Mouse (Mus musculus) liver, embryonic 16.5 days (tissue): Measurements from ENCODE around the gene Axin1. TPM values are rescaled to one million over a fixed set of nuclear protein-coding genes. Genes with fewer than 3 reads are reported as not detected.
"Not testable (repeated sequence)": the region's sequence is repeated elsewhere in the genome, so short reads cannot be mapped to it uniquely, and the experiment has no call there.

Experiments
- ATAC-seq: fragments of 200-750 bp; cut with Nextera tagmentation; 2 replicates; pipeline ENCODE4 v1.8.0; 2017; ENCODE audit warnings: low read depth, mild to moderate bottlenecking, moderate number of reproducible peaks, moderate library complexity
- H3K27ac ChIP-seq: fragments of 300-500 bp; sonication (generic); 2 replicates; pipeline ENCODE4 v1.5.1; 2014; ENCODE audit warnings: mild to moderate bottlenecking, low read length
- H3K27me3 ChIP-seq: fragments of 300-500 bp; sonication (generic); 2 replicates; pipeline ENCODE4 v1.6.1; 2014; ENCODE audit warnings: low read depth, low read length, mixed read lengths; ENCODE audit not compliant: control insufficient read depth, insufficient read depth
- H3K36me3 ChIP-seq: fragments of 300-500 bp; sonication (generic); 2 replicates; pipeline ENCODE4 v1.6.1; 2014; ENCODE audit warnings: mild to moderate bottlenecking; ENCODE audit not compliant: control insufficient read depth, insufficient read depth
- H3K4me1 ChIP-seq: fragments of 300-500 bp; sonication (generic); 2 replicates; pipeline ENCODE4 v1.6.1; 2014; ENCODE audit warnings: low read depth, low read length, mixed read lengths; ENCODE audit not compliant: control insufficient read depth
- H3K4me2 ChIP-seq: fragments of 300-500 bp; sonication (generic); 2 replicates; pipeline ENCODE4 v1.6.1; 2014; ENCODE audit warnings: low read depth, low read length, mixed read lengths
- H3K4me3 ChIP-seq: fragments of 300-500 bp; sonication (generic); 2 replicates; pipeline ENCODE4 v1.5.1; 2014; ENCODE audit warnings: low read depth, mild to moderate bottlenecking, low read length
- H3K9ac ChIP-seq: fragments of 300-500 bp; sonication (generic); 2 replicates; pipeline ENCODE4 v1.6.1; 2014; ENCODE audit warnings: low read depth, low read length
- H3K9me3 ChIP-seq: fragments of 300-500 bp; sonication (generic); replicated peaks from 2 replicates; pipeline ENCODE4 v1.6.1; 2016; ENCODE audit warnings: low read length; ENCODE audit not compliant: control insufficient read depth
- WGBS: fragments of 180-500 bp; shearing (Covaris S2); extraction: QIAGEN DNeasy Blood & Tissue Kit; methylation state at CpG from one replicate; pipeline ENCODE4 v1.1.7; 2014; ENCODE audit not compliant: insufficient replicate concordance; 5-methylcytosine and 5-hydroxymethylcytosine counted together
- polyA plus RNA-seq: library from polyadenylated mRNA; unstranded; fragments of >200 nt; fragmentation: Nextera tagmentation; extraction: Ambion mirVana; gene quantifications from 2 replicates; pipeline ENCODE4 v1.2.1, GENCODE M21; 2015

Axin1 gene
- polyA plus RNA-seq, 1 experiment from 2014 or later = 2.6 TPM

GRCm38 (mm10) chr17:26162736-26163135 is 24.2 kb downstream of the Axin1 start:
- Histone ChIP-seq H3K4me3 (no peak overlapping the region), H3K27ac (no peak overlapping the region), H3K27me3 (no peaks in the 10 kb centered on the region), H3K9me3 (no peaks in the 10 kb centered on the region), H3K9ac (no peak overlapping the region), H3K4me2 (no peak overlapping the region), H3K36me3 (no peaks in the 10 kb centered on the region), H3K4me1 (no peaks in the 10 kb centered on the region)
- ATAC-seq = no peak
- WGBS = 79% methylated on average over 1 of the region's 1 CpGs

DNA sequence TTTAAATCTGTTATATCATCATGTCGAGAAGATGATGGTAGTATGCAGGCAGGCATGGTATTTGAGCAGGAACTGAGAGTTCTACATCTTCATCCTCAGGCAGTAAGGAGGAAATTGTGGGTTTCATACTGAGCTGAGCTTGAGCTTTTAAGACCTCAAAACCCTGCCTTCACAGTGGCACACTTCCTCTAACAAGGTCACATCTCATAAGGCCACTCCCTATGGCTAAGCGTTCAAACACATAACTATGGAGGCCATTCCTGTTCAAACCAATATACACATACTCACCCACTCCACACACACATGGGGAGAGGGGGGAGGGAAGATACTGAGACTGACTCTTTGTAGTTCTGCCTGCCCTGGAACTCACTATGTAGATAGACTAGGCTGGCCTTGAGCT is 29.6 kb downstream of the Axin1 start:
- Histone ChIP-seq H3K36me3 (no peaks in the 10 kb centered on the region), H3K9ac (no peak overlapping the region), H3K4me2 (no peak overlapping the region), H3K4me3 (no peak overlapping the region), H3K27ac (no peak overlapping the region), H3K4me1 (no peaks in the 10 kb centered on the region), H3K27me3 (no peaks in the 10 kb centered on the region), H3K9me3 (no peaks in the 10 kb centered on the region)
- 16% methylated on average over 2 of the region's 2 CpGs for WGBS
- no peak for ATAC-seq

DNA sequence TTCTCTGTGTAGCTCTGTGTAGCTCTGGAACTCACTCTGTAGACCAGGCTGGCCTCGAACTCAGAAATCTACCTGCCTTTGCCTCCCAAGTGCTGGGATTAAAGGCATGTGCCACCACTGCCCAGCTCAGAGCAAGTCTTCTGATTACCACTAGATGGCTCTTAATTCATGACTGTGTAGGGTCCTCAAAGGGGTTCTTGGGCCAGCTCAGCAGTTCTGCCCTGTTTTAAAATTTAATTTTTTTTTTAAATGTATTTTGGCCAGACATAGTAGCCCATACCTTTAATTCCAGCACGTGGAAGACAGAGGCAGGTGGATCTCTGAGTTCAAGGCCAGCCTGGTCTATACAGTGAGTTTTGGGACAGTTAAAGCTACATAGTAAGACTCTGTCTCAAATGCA is 36.8 kb downstream of the Axin1 start:
- not testable (repeated sequence) for H3K27ac ChIP-seq, ATAC-seq, H3K9ac ChIP-seq, H3K36me3 ChIP-seq, H3K4me2 ChIP-seq, H3K4me1 ChIP-seq, H3K27me3 ChIP-seq, H3K9me3 ChIP-seq, H3K4me3 ChIP-seq
- 64% methylated on average over 2 of the region's 2 CpGs for WGBS

- Histone ChIP-seq H3K4me3 (no peak overlapping the region), H3K36me3 (peaks cover 2% of the 10 kb centered on the region; the same call in 1 of the 2 replicates), H3K27ac (no peak overlapping the region), H3K4me1 (no peaks in the 10 kb centered on the region), H3K27me3 (no peaks in the 10 kb centered on the region), H3K4me2 (no peak overlapping the region), H3K9ac (no peak overlapping the region), H3K9me3 (no peaks in the 10 kb centered on the region)
- ATAC-seq = no peak
Observed at GRCm38 (mm10) chr17:26178611-26179010, 40.1 kb downstream of the Axin1 start.

DNA sequence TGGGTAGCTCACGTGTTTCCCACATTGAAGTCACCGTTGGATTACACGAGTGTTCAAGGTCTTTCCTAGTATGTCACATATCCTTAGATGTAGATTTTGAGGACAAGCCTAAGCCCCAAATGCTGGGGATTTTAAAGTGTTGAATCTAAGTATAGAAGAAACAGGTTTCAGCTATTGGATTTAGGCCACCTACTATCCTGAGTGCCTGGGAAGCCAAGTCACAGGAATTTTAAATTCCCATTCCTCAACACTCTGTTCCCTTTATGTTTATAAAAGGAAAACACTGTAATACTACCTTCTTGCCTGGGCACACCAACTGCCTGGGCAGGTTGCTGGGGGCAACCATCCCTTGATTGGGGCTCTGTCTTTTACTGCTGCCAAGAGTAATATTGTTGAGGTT is 42.7 kb downstream of the Axin1 start:
- Histone ChIP-seq H3K9ac (no peak overlapping the region), H3K27ac (no peak overlapping the region), H3K36me3 (peaks cover 9% of the 10 kb centered on the region), H3K9me3 (no peaks in the 10 kb centered on the region), H3K4me2 (no peak overlapping the region), H3K4me3 (no peak overlapping the region), H3K27me3 (no peaks in the 10 kb centered on the region), H3K4me1 (no peaks in the 10 kb centered on the region)
- WGBS = 72% methylated on average over 3 of the region's 3 CpGs
- no peak for ATAC-seq

DNA sequence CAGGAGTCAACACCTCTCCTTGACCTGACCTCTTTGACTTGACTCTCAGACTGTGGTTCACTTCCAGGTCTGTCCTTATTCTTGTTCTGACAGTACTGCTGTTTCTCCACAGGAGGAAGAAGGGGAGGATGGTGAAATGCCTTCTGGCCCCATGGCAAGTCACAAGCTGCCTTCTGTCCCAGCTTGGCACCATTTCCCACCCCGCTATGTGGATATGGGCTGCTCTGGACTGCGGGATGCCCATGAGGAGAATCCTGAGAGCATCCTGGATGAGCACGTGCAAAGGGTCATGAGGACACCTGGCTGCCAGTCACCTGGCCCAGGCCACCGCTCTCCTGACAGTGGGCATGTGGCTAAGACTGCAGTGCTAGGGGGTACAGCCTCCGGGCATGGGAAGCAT is 49.1 kb downstream of the Axin1 start:
- no peaks in the 10 kb centered on the region for H3K27me3 ChIP-seq
- ATAC-seq = no peak
- H3K4me3 ChIP-seq = no peak overlapping the region
- H3K36me3 ChIP-seq = peaks cover 25% of the 10 kb centered on the region
- no peak overlapping the region for H3K27ac ChIP-seq
- 87% methylated on average over 5 of the region's 5 CpGs for WGBS
- H3K4me2 ChIP-seq = no peak overlapping the region
- no peaks in the 10 kb centered on the region for H3K4me1 ChIP-seq
- no peak overlapping the region for H3K9ac ChIP-seq
- H3K9me3 ChIP-seq = no peaks in the 10 kb centered on the region

- H3K36me3 ChIP-seq = peaks cover 25% of the 10 kb centered on the region
- no peaks in the 10 kb centered on the region for H3K9me3 ChIP-seq
- no peak overlapping the region for H3K4me2 ChIP-seq
- no peak overlapping the region for H3K27ac ChIP-seq
- WGBS = 79% methylated on average over 11 of the region's 11 CpGs
- no peaks in the 10 kb centered on the region for H3K27me3 ChIP-seq
- no peak overlapping the region for H3K9ac ChIP-seq
- no peaks in the 10 kb centered on the region for H3K4me1 ChIP-seq
- no peak for ATAC-seq
- no peak overlapping the region for H3K4me3 ChIP-seq
Observed at GRCm38 (mm10) chr17:26188091-26188805, 49.8 kb downstream of the Axin1 start.

DNA sequence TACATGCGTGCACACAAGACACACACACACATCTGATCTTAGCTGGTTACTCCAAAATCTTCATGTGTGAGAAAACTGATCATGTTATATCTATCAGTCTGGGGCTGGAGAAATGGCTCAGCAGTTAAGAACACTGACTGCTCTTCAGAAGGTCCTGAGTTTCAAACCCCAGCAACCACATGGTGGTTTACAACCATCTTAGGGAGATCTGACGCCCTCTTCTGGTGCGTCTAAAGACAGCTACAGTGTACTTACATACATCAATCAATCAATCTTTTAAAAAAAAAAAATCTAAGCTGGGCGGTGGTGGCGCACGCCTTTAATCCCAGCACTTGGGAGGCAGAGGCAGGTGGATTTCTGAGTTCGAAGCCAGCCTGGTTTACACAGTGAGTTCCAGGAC is 53.0 kb downstream of the Axin1 start:
- H3K27me3 ChIP-seq, ATAC-seq, H3K4me1 ChIP-seq, H3K4me2 ChIP-seq, H3K9me3 ChIP-seq, H3K4me3 ChIP-seq, H3K9ac ChIP-seq, H3K27ac ChIP-seq: not testable (repeated sequence)
- 73% methylated on average over 7 of the region's 7 CpGs for WGBS
- H3K36me3 ChIP-seq = peaks cover 24% of the 10 kb centered on the region

- Histone ChIP-seq H3K4me3 (no peak overlapping the region), H3K36me3 (peaks cover 24% of the 10 kb centered on the region), H3K4me2 (no peak overlapping the region), H3K9me3 (no peaks in the 10 kb centered on the region), H3K9ac (no peak overlapping the region), H3K27ac (no peak overlapping the region), H3K27me3 (no peaks in the 10 kb centered on the region), H3K4me1 (peaks cover 1% of the 10 kb centered on the region)
- 85% methylated on average over 15 of the region's 15 CpGs for WGBS
- ATAC-seq = no peak
Observed at GRCm38 (mm10) chr17:26192481-26193190, 54.1 kb downstream of the Axin1 start.
